Mouse (Mus musculus): ENCODE measurements around the gene Hoxa9. TPM values are rescaled to one million over a fixed set of nuclear protein-coding genes. Genes with fewer than 3 reads are reported as not detected.

Gene Hoxa9
- polyA plus RNA-seq, 1 experiment from 2014 or later = 0.06 TPM

DNA sequence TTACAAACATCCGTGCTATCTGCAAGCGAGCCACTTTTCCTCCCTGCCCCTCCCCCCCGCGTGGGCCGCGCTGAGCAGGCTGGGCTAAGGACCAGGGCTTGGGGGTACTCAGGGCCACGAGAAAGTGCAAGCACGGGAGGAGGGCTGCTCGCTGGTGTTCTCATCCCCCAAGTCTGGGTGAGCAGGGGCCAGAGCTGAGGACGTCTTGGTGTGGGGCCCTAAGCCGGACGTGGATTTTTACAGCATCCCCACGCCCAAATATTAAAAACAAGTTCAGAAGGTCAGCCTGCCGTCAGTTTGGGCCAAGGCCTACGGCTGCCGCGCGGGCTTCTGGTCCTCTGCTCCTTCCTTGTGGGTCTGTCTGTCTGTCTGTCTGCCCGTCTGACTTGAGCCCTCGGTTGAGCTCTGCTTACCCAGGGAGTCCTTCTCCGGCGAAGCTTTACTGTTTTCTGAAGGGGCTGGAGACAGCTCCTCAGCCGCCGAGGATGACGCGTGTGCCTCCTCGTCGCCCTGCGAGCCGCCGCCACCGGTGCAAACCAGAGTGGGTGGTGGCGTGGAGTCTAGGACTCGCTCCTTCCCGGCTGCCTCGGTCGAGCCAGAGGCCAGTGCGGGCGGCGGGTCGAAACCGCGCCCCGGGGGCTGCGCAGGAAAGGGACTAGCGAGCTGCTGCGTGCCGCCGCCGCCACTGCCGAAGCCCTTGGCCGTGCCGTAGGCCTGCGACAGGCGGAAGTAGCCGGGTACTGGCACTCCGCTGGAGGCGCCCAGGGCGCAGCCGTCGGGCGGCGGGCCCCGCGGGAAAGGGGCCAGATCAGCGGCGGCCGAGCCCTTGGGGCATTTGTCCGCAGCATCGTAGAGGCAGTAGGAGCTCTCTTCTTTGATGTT, 2.9 kb upstream of the Hoxa9 start:
- H3K27ac ChIP-seq (ENCODE audit: low read length) = no peak overlapping the region
- H3K9me3 ChIP-seq (ENCODE audit: control insufficient read depth, low read length) = no peaks in the 10 kb centered on the region
- no peak overlapping the region for H3K9ac ChIP-seq (ENCODE audit: low read length)
- peak overlapping the region; percentile 20 for H3K4me3 ChIP-seq (ENCODE audit: low read length)
- no peaks in the 10 kb centered on the region for H3K36me3 ChIP-seq (ENCODE audit: control insufficient read depth, insufficient read depth, low read length)
- peak; percentile 23; the same call in 1 of the 2 replicates for ATAC-seq (ENCODE audit: low read depth)
- under 1% methylated on average over 70 of the region's 70 CpGs for WGBS
- peaks cover 90% of the 10 kb centered on the region for H3K27me3 ChIP-seq (ENCODE audit: control insufficient read depth, insufficient read depth, low read depth, low read length)
- H3K4me2 ChIP-seq (ENCODE audit: low read depth, low read length) = no peak overlapping the region
- peaks cover 2% of the 10 kb centered on the region; the same call in 1 of the 2 replicates for H3K4me1 ChIP-seq (replicated peaks; ENCODE audit: control insufficient read depth, insufficient read depth, low read length)

DNA sequence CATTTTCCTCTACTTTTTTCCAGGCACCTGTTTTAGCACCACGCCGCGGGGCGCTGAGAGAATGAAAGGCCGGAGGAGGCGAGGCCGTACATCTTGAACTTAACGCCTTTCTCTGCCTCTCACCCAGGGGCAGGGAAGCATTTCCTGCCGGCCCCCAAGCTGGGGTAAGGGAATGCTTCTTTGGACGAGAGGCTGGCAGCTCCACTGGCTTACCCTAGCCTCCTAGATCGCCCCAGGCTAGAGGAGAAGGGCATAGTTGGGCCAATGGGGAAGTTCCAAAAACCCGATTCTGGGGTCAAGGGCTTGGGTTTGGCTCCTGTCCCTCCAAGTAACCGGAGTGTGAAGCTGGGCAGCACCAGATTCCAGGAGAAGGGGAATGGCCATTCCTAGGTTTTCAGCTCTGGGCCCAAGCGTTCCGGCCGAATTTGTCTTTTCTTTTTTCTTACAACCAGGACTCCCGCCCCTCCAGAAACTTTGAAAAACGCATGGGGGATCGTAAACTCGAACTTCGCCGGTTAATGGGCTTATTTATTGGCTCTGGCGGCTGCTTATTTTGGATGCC, 2.2 kb upstream of the Hoxa9 start:
- Histone ChIP-seq H3K4me3 (ENCODE audit: low read length) (no peak overlapping the region), H3K4me2 (ENCODE audit: low read depth, low read length) (no peak overlapping the region), H3K27me3 (ENCODE audit: control insufficient read depth, insufficient read depth, low read depth, low read length) (peaks cover 92% of the 10 kb centered on the region), H3K4me1 (replicated peaks; ENCODE audit: control insufficient read depth, insufficient read depth, low read length) (peaks cover 2% of the 10 kb centered on the region; the same call in 1 of the 2 replicates), H3K9ac (ENCODE audit: low read length) (no peak overlapping the region), H3K36me3 (ENCODE audit: control insufficient read depth, insufficient read depth, low read length) (no peaks in the 10 kb centered on the region), H3K27ac (ENCODE audit: low read length) (no peak overlapping the region), H3K9me3 (ENCODE audit: control insufficient read depth, low read length) (no peaks in the 10 kb centered on the region)
- no peak for ATAC-seq (ENCODE audit: low read depth)
- WGBS = 2% methylated on average over 23 of the region's 23 CpGs

DNA sequence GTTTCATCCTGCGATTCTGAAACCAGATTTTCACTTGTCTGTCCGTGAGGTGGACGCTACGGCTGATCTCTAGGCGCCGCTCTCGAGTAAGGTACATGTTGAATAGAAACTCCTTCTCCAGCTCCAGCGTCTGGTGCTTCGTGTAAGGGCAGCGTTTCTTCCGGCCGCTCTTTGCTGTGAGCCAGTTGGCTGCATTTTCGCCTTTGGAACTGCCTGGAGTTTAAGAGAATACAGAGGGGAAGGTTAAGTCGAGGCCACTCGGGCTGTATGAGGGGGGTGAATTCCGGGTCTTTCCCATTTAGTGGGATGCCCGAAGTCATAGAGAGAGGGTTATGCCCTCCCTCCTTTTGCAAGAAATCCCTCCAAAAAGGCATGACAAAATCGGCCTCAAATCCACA, 1.7 kb upstream of the Hoxa9 start:
- peaks cover 91% of the 10 kb centered on the region for H3K27me3 ChIP-seq (ENCODE audit: control insufficient read depth, insufficient read depth, low read depth, low read length)
- under 1% methylated on average over 18 of the region's 18 CpGs for WGBS

DNA sequence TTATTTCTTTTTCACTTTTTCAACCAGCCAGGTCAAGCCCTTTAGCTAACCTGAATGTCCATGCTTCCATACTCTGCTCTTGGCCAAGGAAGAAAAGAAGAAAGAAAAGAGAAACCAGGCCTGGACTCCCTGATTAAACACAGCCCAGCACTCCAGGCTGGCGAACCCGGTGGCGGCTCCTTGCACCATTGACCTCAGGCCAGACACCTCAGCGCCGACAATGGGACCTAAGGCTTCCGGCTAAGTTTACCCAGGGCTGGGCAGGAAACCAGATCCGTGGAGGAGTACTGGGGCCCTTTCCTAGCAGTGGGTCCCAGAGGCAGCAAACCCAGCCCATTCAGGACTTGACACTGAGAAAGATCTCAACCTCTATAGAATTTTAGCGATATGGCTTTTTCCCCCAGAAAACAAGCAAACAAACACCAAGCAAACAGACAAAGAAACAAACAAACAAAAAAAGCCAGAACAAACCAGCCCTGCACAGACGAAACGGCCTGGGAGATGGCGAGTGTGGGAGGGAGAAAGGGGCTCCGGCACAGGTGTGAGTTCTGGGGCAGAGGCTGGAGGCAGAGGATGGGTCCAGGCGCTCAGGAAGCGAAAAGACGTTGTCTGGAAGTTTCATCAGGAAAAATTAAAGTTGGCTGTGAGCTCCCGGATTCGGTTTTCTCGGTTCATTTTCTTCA, 1.1 kb upstream of the Hoxa9 start:
- Histone ChIP-seq H3K36me3 (ENCODE audit: control insufficient read depth, insufficient read depth, low read length) (no peaks in the 10 kb centered on the region), H3K9me3 (ENCODE audit: control insufficient read depth, low read length) (no peaks in the 10 kb centered on the region), H3K27me3 (ENCODE audit: control insufficient read depth, insufficient read depth, low read depth, low read length) (peaks cover 91% of the 10 kb centered on the region), H3K4me3 (ENCODE audit: low read length) (no peak overlapping the region; the same call in 1 of the 2 replicates), H3K9ac (ENCODE audit: low read length) (no peak overlapping the region), H3K4me1 (replicated peaks; ENCODE audit: control insufficient read depth, insufficient read depth, low read length) (peaks cover 2% of the 10 kb centered on the region; the same call in 1 of the 2 replicates), H3K27ac (ENCODE audit: low read length) (no peak overlapping the region), H3K4me2 (ENCODE audit: low read depth, low read length) (no peak overlapping the region)
- WGBS = 2% methylated on average over 18 of the region's 18 CpGs
- no peak for ATAC-seq (ENCODE audit: low read depth)

More for the DNA sequence above, 1.7 kb upstream of the Hoxa9 start:
- Histone ChIP-seq H3K9ac (ENCODE audit: low read length) (no peak overlapping the region), H3K4me2 (ENCODE audit: low read depth, low read length) (no peak overlapping the region), H3K4me1 (replicated peaks; ENCODE audit: control insufficient read depth, insufficient read depth, low read length) (peaks cover 2% of the 10 kb centered on the region; the same call in 1 of the 2 replicates), H3K36me3 (ENCODE audit: control insufficient read depth, insufficient read depth, low read length) (no peaks in the 10 kb centered on the region), H3K27ac (ENCODE audit: low read length) (no peak overlapping the region), H3K9me3 (ENCODE audit: control insufficient read depth, low read length) (no peaks in the 10 kb centered on the region), H3K4me3 (ENCODE audit: low read length) (no peak overlapping the region; the same call in 1 of the 2 replicates)
- no peak for ATAC-seq (ENCODE audit: low read depth)

- Histone ChIP-seq H3K9ac (ENCODE audit: low read length) (no peak overlapping the region), H3K27ac (ENCODE audit: low read length) (no peak overlapping the region), H3K9me3 (ENCODE audit: control insufficient read depth, low read length) (no peaks in the 10 kb centered on the region), H3K36me3 (ENCODE audit: control insufficient read depth, insufficient read depth, low read length) (no peaks in the 10 kb centered on the region), H3K27me3 (ENCODE audit: control insufficient read depth, insufficient read depth, low read depth, low read length) (peaks cover 91% of the 10 kb centered on the region), H3K4me2 (ENCODE audit: low read depth, low read length) (no peak overlapping the region), H3K4me3 (ENCODE audit: low read length) (no peak overlapping the region), H3K4me1 (replicated peaks; ENCODE audit: control insufficient read depth, insufficient read depth, low read length) (peaks cover 10% of the 10 kb centered on the region)
- ATAC-seq (ENCODE audit: low read depth) = no peak; the same call in 1 of the 2 replicates
- WGBS = 3% methylated on average over 44 of the region's 44 CpGs
Measured at GRCm38 (mm10) chr6:52229558-52230416, 1.1 kb downstream of the Hoxa9 start.

GRCm38 (mm10) chr6:52228475-52229465, 2.1 kb downstream of the Hoxa9 start:
- Histone ChIP-seq H3K27me3 (ENCODE audit: control insufficient read depth, insufficient read depth, low read depth, low read length) (peaks cover 91% of the 10 kb centered on the region), H3K9ac (ENCODE audit: low read length) (no peak overlapping the region), H3K4me2 (ENCODE audit: low read depth, low read length) (no peak overlapping the region), H3K27ac (ENCODE audit: low read length) (no peak overlapping the region), H3K4me3 (ENCODE audit: low read length) (no peak overlapping the region), H3K4me1 (replicated peaks; ENCODE audit: control insufficient read depth, insufficient read depth, low read length) (peaks cover 10% of the 10 kb centered on the region), H3K36me3 (ENCODE audit: control insufficient read depth, insufficient read depth, low read length) (no peaks in the 10 kb centered on the region), H3K9me3 (ENCODE audit: control insufficient read depth, low read length) (no peaks in the 10 kb centered on the region)
- WGBS = 2% methylated on average over 38 of the region's 38 CpGs
- ATAC-seq (ENCODE audit: low read depth) = no peak

- Histone ChIP-seq H3K27me3 (ENCODE audit: control insufficient read depth, insufficient read depth, low read depth, low read length) (peaks cover 92% of the 10 kb centered on the region), H3K4me1 (replicated peaks; ENCODE audit: control insufficient read depth, insufficient read depth, low read length) (peaks cover 10% of the 10 kb centered on the region), H3K27ac (ENCODE audit: low read length) (no peak overlapping the region), H3K4me2 (ENCODE audit: low read depth, low read length) (no peak overlapping the region), H3K4me3 (ENCODE audit: low read length) (no peak overlapping the region), H3K36me3 (ENCODE audit: control insufficient read depth, insufficient read depth, low read length) (no peaks in the 10 kb centered on the region), H3K9me3 (ENCODE audit: control insufficient read depth, low read length) (no peaks in the 10 kb centered on the region), H3K9ac (ENCODE audit: low read length) (no peak overlapping the region)
- 5% methylated on average over 11 of the region's 11 CpGs for WGBS
- no peak for ATAC-seq (ENCODE audit: low read depth)
Measured at GRCm38 (mm10) chr6:52227470-52228222, 3.2 kb downstream of the Hoxa9 start.
